Mouse (Mus musculus) hindbrain, embryonic 14.5 days (tissue): ENCODE data around the gene Serpina10. TPM values are rescaled to one million over a fixed set of nuclear protein-coding genes. Genes with fewer than 3 reads are reported as not detected.

Experiments
- ATAC-seq: fragments of 200-750 bp; cut with Nextera tagmentation; 2 replicates; pipeline ENCODE4 v1.8.0; 2017; ENCODE audit warnings: moderate number of reproducible peaks, mild to moderate bottlenecking, moderate TSS enrichment, moderate library complexity; ENCODE audit not compliant: low FRiP score
- DNase-seq: peaks from one replicate; pipeline ENCODE4 v3.0.0-alpha.2; 2015; ENCODE audit warnings: low spot score
- H3K27ac ChIP-seq: fragments of 300-500 bp; sonication (generic); 2 replicates; pipeline ENCODE4 v1.5.1; 2014; ENCODE audit warnings: mild to moderate bottlenecking, moderate library complexity
- H3K27me3 ChIP-seq: fragments of 300-500 bp; sonication (generic); 2 replicates; pipeline ENCODE4 v1.6.1; 2014; ENCODE audit warnings: mild to moderate bottlenecking, low read length, mixed read lengths; ENCODE audit not compliant: control insufficient read depth, insufficient read depth
- H3K36me3 ChIP-seq: fragments of 300-500 bp; sonication (generic); replicated peaks from 2 replicates; pipeline ENCODE4 v1.6.1; 2014; ENCODE audit not compliant: control insufficient read depth, insufficient read depth
- H3K4me1 ChIP-seq: fragments of 300-500 bp; sonication (generic); replicated peaks from 2 replicates; pipeline ENCODE4 v1.6.1; 2014; ENCODE audit warnings: antibody characterized with exemption, low read length, mixed read lengths; ENCODE audit not compliant: control insufficient read depth, insufficient read depth
- H3K4me2 ChIP-seq: fragments of 300-500 bp; sonication (generic); replicated peaks from 2 replicates; pipeline ENCODE4 v1.6.1; 2014; ENCODE audit warnings: mild to moderate bottlenecking, moderate library complexity
- H3K4me3 ChIP-seq: fragments of 300-500 bp; sonication (generic); replicated peaks from 2 replicates; pipeline ENCODE4 v1.5.1; 2014; ENCODE audit warnings: mild to moderate bottlenecking, low read length
- H3K9ac ChIP-seq: fragments of 300-500 bp; sonication (generic); 2 replicates; pipeline ENCODE4 v1.6.1; 2014
- H3K9me3 ChIP-seq: fragments of 300-500 bp; sonication (generic); 2 replicates; pipeline ENCODE4 v1.6.1; 2016; ENCODE audit warnings: low read length; ENCODE audit not compliant: control insufficient read depth
- WGBS: fragments of 180-500 bp; shearing (Covaris S2); extraction: QIAGEN DNeasy Blood & Tissue Kit; methylation state at CpG from one replicate; pipeline ENCODE4 v1.1.7; 2014; 5-methylcytosine and 5-hydroxymethylcytosine counted together
- polyA plus RNA-seq: library from polyadenylated mRNA; unstranded; fragments of >200 nt; fragmentation: Nextera tagmentation; extraction: Ambion mirVana; gene quantifications from 2 replicates; pipeline ENCODE4 v1.2.1, GENCODE M21; 2014

Serpina10 gene
- polyA plus RNA-seq, 1 experiment from 2014 or later = 0.11 TPM

GRCm38 (mm10) chr12:103569690-103570089 is 61.6 kb downstream of the Serpina10 start:
- DNase-seq = no peak
- Histone ChIP-seq H3K36me3 (no peaks in the 10 kb centered on the region), H3K4me1 (no peaks in the 10 kb centered on the region), H3K9me3 (no peaks in the 10 kb centered on the region), H3K4me3 (no peak overlapping the region), H3K9ac (no peak overlapping the region), H3K27me3 (no peaks in the 10 kb centered on the region), H3K27ac (no peak overlapping the region), H3K4me2 (no peak overlapping the region)
- ATAC-seq = no peak
- 64% methylated on average over 6 of the region's 6 CpGs for WGBS

- Histone ChIP-seq H3K27ac (no peak overlapping the region), H3K9me3 (no peaks in the 10 kb centered on the region), H3K9ac (no peak overlapping the region), H3K36me3 (no peaks in the 10 kb centered on the region), H3K4me2 (no peak overlapping the region), H3K27me3 (no peaks in the 10 kb centered on the region), H3K4me3 (no peak overlapping the region), H3K4me1 (no peaks in the 10 kb centered on the region)
- no peak for DNase-seq
- 74% methylated on average over 3 of the region's 3 CpGs for WGBS
- ATAC-seq = no peak
Observed at GRCm38 (mm10) chr12:103567129-103567528, 64.1 kb downstream of the Serpina10 start.

GRCm38 (mm10) chr12:103565151-103565550 is 66.1 kb downstream of the Serpina10 start:
- no peak overlapping the region for H3K4me3 ChIP-seq
- no peak overlapping the region for H3K9ac ChIP-seq
- no peaks in the 10 kb centered on the region for H3K4me1 ChIP-seq
- H3K4me2 ChIP-seq = no peak overlapping the region
- ATAC-seq (no peak), DNase-seq (no peak)
- WGBS = 86% methylated on average over 7 of the region's 7 CpGs
- no peaks in the 10 kb centered on the region for H3K36me3 ChIP-seq
- H3K9me3 ChIP-seq = no peaks in the 10 kb centered on the region
- H3K27ac ChIP-seq = no peak overlapping the region
- no peaks in the 10 kb centered on the region for H3K27me3 ChIP-seq

Other genes starting within 250 kb of the Serpina10 start
- gene Otub2, start 242.8 kb downstream of the Serpina10 start, polyA plus RNA-seq = 23.5 and 28.8 TPM in 2 replicates
- 1.4 and 1.8 TPM in 2 replicates for gene 9330161L09Rik, start 223.6 kb downstream of the Serpina10 start, polyA plus RNA-seq
- gene Ddx24, start 205.6 kb downstream of the Serpina10 start, polyA plus RNA-seq = 142 and 149 TPM in 2 replicates
- gene Ifi27, start 197.2 kb downstream of the Serpina10 start, polyA plus RNA-seq = 8.3 and 10.4 TPM in 2 replicates
- gene Ifi27l2a, start 187.8 kb downstream of the Serpina10 start, polyA plus RNA-seq = 3.7 and 4.7 TPM in 2 replicates
- gene Ifi27l2b, start 174.2 kb downstream of the Serpina10 start, polyA plus RNA-seq = not detected in 2 replicates
- gene Ppp4r4, start 99.2 kb downstream of the Serpina10 start, polyA plus RNA-seq = 3.8 and 4.0 TPM in 2 replicates
- gene Serpina6, start 25.8 kb upstream of the Serpina10 start, polyA plus RNA-seq = not detected in 2 replicates
- gene Serpina16, start 44.7 kb upstream of the Serpina10 start, polyA plus RNA-seq = not detected in 2 replicates
- gene Serpina1f, start 64.1 kb upstream of the Serpina10 start, polyA plus RNA-seq = not detected in 2 replicates
- not detected in 2 replicates for gene Serpina1d, start 142.1 kb upstream of the Serpina10 start, polyA plus RNA-seq
- not detected in 2 replicates for gene Serpina1b, start 198.9 kb upstream of the Serpina10 start, polyA plus RNA-seq
- gene Serpina1a, start 232.1 kb upstream of the Serpina10 start, polyA plus RNA-seq = not detected in 2 replicates